Mouse (Mus musculus): ENCODE results near the gene Amn1.
A peak's percentile ranks its signal among the peaks of the same experiment; 100 is the strongest.
"Not testable (repeated sequence)": the region's sequence is repeated elsewhere in the genome, so short reads cannot be mapped to it uniquely, and the experiment has no call there.

Amn1 gene

GRCm38 (mm10) chr6:149154116-149155030 lies 34.1 kb downstream of the Amn1 start:
- DNase-seq = no peak

GRCm38 (mm10) chr6:149153473-149154115 lies 34.9 kb downstream of the Amn1 start:
- DNase-seq = no peak

GRCm38 (mm10) chr6:149152119-149152518 lies 36.4 kb downstream of the Amn1 start:
- DNase-seq = no peak

- no peak for DNase-seq
These were observed 39.9 kb downstream of the Amn1 start for GRCm38 (mm10) chr6:149148436-149149229.

GRCm38 (mm10) chr6:149145143-149145542 lies 43.4 kb downstream of the Amn1 start:
- no peak for DNase-seq

- peak; percentile 74 for DNase-seq
These were observed 46.9 kb downstream of the Amn1 start for GRCm38 (mm10) chr6:149141393-149142173.

GRCm38 (mm10) chr6:149139471-149139870 lies 49.0 kb downstream of the Amn1 start, which contains the start of gene Etfbkmt:
Gene Etfbkmt, plus strand, starts transcription at chr6:149139849.
- no peak for DNase-seq

GRCm38 (mm10) chr6:149139011-149139410 lies 49.5 kb downstream of the Amn1 start:
- DNase-seq = no peak

- no peak for DNase-seq
These were observed 50.6 kb downstream of the Amn1 start for GRCm38 (mm10) chr6:149137936-149138335.

- no peak for DNase-seq
These were observed 52.9 kb downstream of the Amn1 start for GRCm38 (mm10) chr6:149135631-149136030.

GRCm38 (mm10) chr6:149134391-149135150 lies 53.9 kb downstream of the Amn1 start:
- no peak for DNase-seq

- DNase-seq = no peak
These were observed 56.0 kb downstream of the Amn1 start for GRCm38 (mm10) chr6:149132311-149133077.

- no peak for DNase-seq
These were observed 57.4 kb downstream of the Amn1 start for GRCm38 (mm10) chr6:149131111-149131510.

- DNase-seq = not testable (repeated sequence)
These were observed 58.6 kb downstream of the Amn1 start, which contains the start of gene Gm10203 for GRCm38 (mm10) chr6:149129870-149130269. Gene Gm10203, plus strand, starts transcription at chr6:149130170.

GRCm38 (mm10) chr6:149126675-149127074 lies 61.8 kb downstream of the Amn1 start:
- DNase-seq = no peak

- DNase-seq = no peak
These were observed 65.5 kb downstream of the Amn1 start for GRCm38 (mm10) chr6:149123042-149123441.

GRCm38 (mm10) chr6:149119853-149120252 lies 68.7 kb downstream of the Amn1 start:
- DNase-seq = peak; percentile 49

GRCm38 (mm10) chr6:149118935-149119334 lies 69.6 kb downstream of the Amn1 start:
- DNase-seq = no peak

GRCm38 (mm10) chr6:149116992-149117391 lies 71.5 kb downstream of the Amn1 start:
- DNase-seq = no peak

- DNase-seq = no peak
These were observed 79.6 kb downstream of the Amn1 start for GRCm38 (mm10) chr6:149108909-149109308.

GRCm38 (mm10) chr6:149107615-149108014 lies 80.9 kb downstream of the Amn1 start:
- DNase-seq = no peak
